Mouse (Mus musculus) CH12.LX (cell line): ENCODE measurements at regions not wholly inside any gene's neighbourhood (a gene's known extent, or its start where the extent isn't known, plus 50 kb on each side); places are given as distances from the start of the nearest gene placed in this dataset.

Source experiments
- CHD2 ChIP-seq: IDR thresholded peaks from 2 replicates; pipeline ENCODE4 v1.6.1; 2011; ENCODE audit warnings: low read length, improper control_type of control experiment
- CTCF ChIP-seq, 2 experiments: IDR thresholded peaks in 1 of 2; conservative IDR thresholded peaks in 1 of 2; 2 replicates each; pipeline ENCODE4 v1.5.1; 2011 to 2012; ENCODE audit warnings: low read depth in 2 of 2, low read length in 2 of 2, improper control_type of control experiment in 1 of 2, inconsistent platforms in 1 of 2, mild to moderate bottlenecking in 1 of 2, moderate library complexity in 1 of 2
- ELF1 ChIP-seq: IDR thresholded peaks from 2 replicates; pipeline ENCODE4 v1.6.1; 2014; ENCODE audit warnings: low read depth, mild to moderate bottlenecking, inconsistent platforms, low read length, improper control_type of control experiment
- JUND ChIP-seq: conservative IDR thresholded peaks from 2 replicates; pipeline ENCODE4 v1.6.1; 2011; ENCODE audit warnings: low read depth, low read length, improper control_type of control experiment
- MAFK ChIP-seq: IDR thresholded peaks from 2 replicates; pipeline ENCODE4 v1.6.1; 2011; ENCODE audit warnings: low read length, improper control_type of control experiment; ENCODE audit not compliant: insufficient replicate concordance
- NELFE ChIP-seq: IDR thresholded peaks from 2 replicates; pipeline ENCODE4 v1.6.1; 2011; ENCODE audit warnings: low read depth, low read length, improper control_type of control experiment
- POLR2A ChIP-seq: IDR thresholded peaks from 2 replicates; pipeline ENCODE4 v1.6.1; 2011; ENCODE audit warnings: low read depth, mild to moderate bottlenecking, improper control_type of control experiment, low read length
- TBP ChIP-seq: conservative IDR thresholded peaks from 2 replicates; pipeline ENCODE4 v1.6.1; 2011; ENCODE audit warnings: low read depth, low read length, improper control_type of control experiment
- USF1 ChIP-seq: IDR thresholded peaks from 2 replicates; pipeline ENCODE4 v1.6.1; 2014; ENCODE audit warnings: low read depth, mild to moderate bottlenecking, inconsistent platforms, low read length, improper control_type of control experiment
- ZC3H11A ChIP-seq: IDR thresholded peaks from 2 replicates; pipeline ENCODE4 v1.6.1; 2012; ENCODE audit warnings: low read depth, mild to moderate bottlenecking, inconsistent platforms, low read length, improper control_type of control experiment

DNA sequence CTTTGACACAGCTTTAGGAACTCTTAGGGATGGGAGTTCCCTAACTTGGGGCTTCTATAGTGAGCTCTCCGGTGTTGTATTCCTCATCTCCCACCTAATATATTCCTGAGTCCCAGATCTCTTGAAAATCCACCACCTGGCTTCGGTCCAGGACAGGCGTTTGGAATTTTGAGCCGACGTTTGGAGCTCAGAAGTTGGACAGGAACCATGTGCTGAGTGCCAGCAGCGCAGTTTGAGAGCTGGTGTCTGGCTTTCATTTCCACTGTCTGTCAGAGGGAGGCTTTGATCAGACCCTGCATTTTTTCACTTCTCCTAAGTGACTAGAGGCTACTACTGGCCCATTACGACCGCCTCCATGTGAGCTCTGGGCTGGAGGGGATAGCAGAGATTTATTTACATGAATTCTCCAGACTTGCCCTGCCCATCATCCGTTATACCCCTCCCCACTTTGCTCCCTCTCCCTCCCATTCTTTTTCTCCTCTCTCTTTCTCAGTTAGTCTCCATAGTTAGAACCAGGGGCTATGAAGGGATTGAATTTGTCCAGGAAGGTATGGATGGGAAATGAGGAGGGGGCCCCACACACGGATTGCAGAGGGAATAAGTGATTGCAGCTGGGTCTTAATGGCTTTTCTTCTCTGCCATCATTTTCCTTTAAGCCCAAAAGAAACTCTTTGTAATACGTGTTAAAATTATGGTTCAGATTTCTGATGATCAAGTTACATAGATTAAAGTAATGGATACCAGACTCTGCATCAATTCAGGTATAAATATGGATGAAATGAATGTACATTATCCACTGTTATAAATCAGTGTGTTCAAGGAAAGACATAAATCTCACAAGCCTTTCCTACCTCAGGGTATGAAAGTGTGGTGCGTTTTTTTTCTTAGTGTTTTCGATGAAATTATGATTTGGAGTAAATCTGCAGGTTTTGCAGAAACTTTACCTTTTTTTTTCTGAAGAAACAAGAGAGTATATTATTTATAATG lies 474.5 kb upstream of the Zfp462 start:
- TF ChIP-seq ELF1, result no peak
- no peak for TF ChIP-seq CTCF (conservative IDR thresholded peaks at IDR 0.05 in 1 of 2, IDR thresholded peaks at IDR 0.05 in 1 of 2; ENCODE audit: low read depth in 2 of 2, low read length in 2 of 2)
- TF ChIP-seq USF1, result no peak
- no peak for TF ChIP-seq JUND
- no peak for TF ChIP-seq NELFE
- TF ChIP-seq TBP, result no peak
- TF ChIP-seq MAFK, result no peak
- TF ChIP-seq CHD2, result no peak
- TF ChIP-seq POLR2A, result no peak
- no peak for TF ChIP-seq ZC3H11A
